Mouse (Mus musculus): ENCODE measurements around the gene Rufy1.

GRCm38 (mm10) chr11:50432896-50433295 lies 2.0 kb upstream of the Rufy1 start:
- TF ChIP-seq POLR2A (IDR thresholded peaks at IDR 0.05; ENCODE audit: insufficient read length, low read depth) (peak; percentile 46), POLR2AphosphoS2 (IDR thresholded peaks at IDR 0.05; ENCODE audit: insufficient read length, low read depth) (no peak), MYOD1 (IDR thresholded peaks at IDR 0.05; ENCODE audit: control insufficient read depth in 1 of 3, insufficient read length in 2 of 3, low read depth in 2 of 3) (no peak), USF1 (IDR thresholded peaks at IDR 0.05; ENCODE audit: low read depth) (no peak), CEBPB (IDR thresholded peaks at IDR 0.05; ENCODE audit: insufficient read depth, poor library complexity, severe bottlenecking) (no peak), MYOG (IDR thresholded peaks at IDR 0.05; ENCODE audit: control insufficient read depth in 1 of 3, insufficient read depth in 1 of 3, insufficient read length in 2 of 3, low read depth in 2 of 3) (no peak), MAX (IDR thresholded peaks at IDR 0.05; ENCODE audit: low read depth) (no peak), E2F4 (IDR thresholded peaks at IDR 0.05; ENCODE audit: insufficient read depth) (no peak), REST (IDR thresholded peaks at IDR 0.05; ENCODE audit: insufficient read depth, insufficient read length) (no peak)

Data from myocyte (in vitro differentiated cells).